Mouse (Mus musculus): ENCODE measurements at regions not wholly inside any gene's neighbourhood (a gene's known extent, or its start where the extent isn't known, plus 50 kb on each side); places are given as distances from the start of the nearest gene placed in this dataset.

- TF ChIP-seq CTCF (IDR thresholded peaks at IDR 0.05; ENCODE audit: borderline replicate concordance, insufficient read depth, low read length) = peak; percentile 93
- TF ChIP-seq POLR2A (IDR thresholded peaks at IDR 0.05; ENCODE audit: low read depth, low read length) = peak; percentile 60
Measured at GRCm38 (mm10) chr5:24266344-24267295, 84.8 kb downstream of the Kcnh2 start.

Measured in embryonic fibroblast, embryonic 13.5 days (primary cell).